Mouse (Mus musculus) spleen, adult 2 months (tissue): ENCODE results near the gene Fam83c.

ENCODE experiments used
- CTCF ChIP-seq: fragments of 200-500 bp; IDR thresholded peaks from 2 replicates; pipeline ENCODE4 v1.5.1; 2011; ENCODE audit warnings: mild to moderate bottlenecking, inconsistent platforms; ENCODE audit not compliant: insufficient read depth, insufficient read length, insufficient replicate concordance; ENCODE audit errors: extremely low read depth
- POLR2A ChIP-seq: fragments of 200-500 bp; IDR thresholded peaks from 2 replicates; pipeline ENCODE4 v1.6.1; 2011; ENCODE audit warnings: low read depth, low read length, inconsistent platforms

- TF ChIP-seq CTCF (no peak), POLR2A (no peak)
Measured at GRCm38 (mm10) chr2:155817301-155818245, 17.1 kb downstream of the Fam83c start.
